Mouse (Mus musculus) hindbrain, embryonic 11.5 days (tissue): Measurements from ENCODE around the gene Hmga1. TPM values are rescaled to one million over a fixed set of nuclear protein-coding genes. Genes with fewer than 3 reads are reported as not detected.

ENCODE experiments used
- ATAC-seq: fragments of 200-750 bp; cut with Nextera tagmentation; 2 replicates; pipeline ENCODE4 v1.8.0; 2017; ENCODE audit warnings: mild to moderate bottlenecking, moderate TSS enrichment, moderate library complexity; ENCODE audit not compliant: low FRiP score
- DNase-seq: peaks from one replicate; pipeline ENCODE4 v3.0.0-alpha.2; 2015; ENCODE audit warnings: low spot score
- H3K27ac ChIP-seq: fragments of 300-500 bp; sonication (generic); 2 replicates; pipeline ENCODE4 v1.5.1; 2014; ENCODE audit warnings: mild to moderate bottlenecking, low read depth, low read length
- H3K27me3 ChIP-seq: fragments of 300-500 bp; sonication (generic); 2 replicates; pipeline ENCODE4 v1.6.1; 2014; ENCODE audit warnings: mild to moderate bottlenecking, low read length, moderate library complexity, mixed read lengths; ENCODE audit not compliant: control insufficient read depth, insufficient read depth
- H3K36me3 ChIP-seq: fragments of 300-500 bp; sonication (generic); 2 replicates; pipeline ENCODE4 v1.6.1; 2014; ENCODE audit warnings: mild to moderate bottlenecking, low read length, moderate library complexity, mixed read lengths; ENCODE audit not compliant: control insufficient read depth, insufficient read depth
- H3K4me1 ChIP-seq: fragments of 300-500 bp; sonication (generic); replicated peaks from 2 replicates; pipeline ENCODE4 v1.6.1; 2014; ENCODE audit warnings: low read length, mixed read lengths; ENCODE audit not compliant: control insufficient read depth, insufficient read depth
- H3K4me2 ChIP-seq: fragments of 300-500 bp; sonication (generic); replicated peaks from 2 replicates; pipeline ENCODE4 v1.6.1; 2014; ENCODE audit warnings: mild to moderate bottlenecking, low read depth, low read length
- H3K4me3 ChIP-seq: fragments of 300-500 bp; sonication (generic); 2 replicates; pipeline ENCODE4 v1.5.1; 2014; ENCODE audit warnings: low read depth, low read length
- H3K9ac ChIP-seq: fragments of 300-500 bp; sonication (generic); 2 replicates; pipeline ENCODE4 v1.6.1; 2014; ENCODE audit warnings: low read depth, low read length
- H3K9me3 ChIP-seq: fragments of 300-500 bp; sonication (generic); 2 replicates; pipeline ENCODE4 v1.6.1; 2016; ENCODE audit warnings: low read length; ENCODE audit not compliant: control insufficient read depth
- WGBS: fragments of 180-500 bp; shearing (Covaris S2); extraction: QIAGEN DNeasy Blood & Tissue Kit; methylation state at CpG from one replicate; pipeline ENCODE4 v1.1.7; 2014; 5-methylcytosine and 5-hydroxymethylcytosine counted together
- polyA plus RNA-seq: library from polyadenylated mRNA; unstranded; fragments of >200 nt; fragmentation: Nextera tagmentation; extraction: Ambion mirVana; gene quantifications from 2 replicates; pipeline ENCODE4 v1.2.1, GENCODE M21; 2014

Hmga1 gene
- polyA plus RNA-seq, 1 experiment from 2014 or later: 305 TPM

- H3K9me3 ChIP-seq: no peaks in the 10 kb centered on the region
- peak overlapping the region; percentile 97 for H3K27ac ChIP-seq
- H3K9ac ChIP-seq: peak overlapping the region; percentile 93
- H3K4me1 ChIP-seq: peaks cover 20% of the 10 kb centered on the region
- peak overlapping the region; percentile 92 for H3K4me2 ChIP-seq
- peak overlapping the region; percentile 85 for H3K4me3 ChIP-seq
- ATAC-seq (no peak), DNase-seq (no peak)
- no peaks in the 10 kb centered on the region for H3K36me3 ChIP-seq
- WGBS: 37% methylated on average over 20 of the region's 20 CpGs
- no peaks in the 10 kb centered on the region for H3K27me3 ChIP-seq
Measured at GRCm38 (mm10) chr17:27554062-27554960, 2.0 kb upstream of the Hmga1 start.

GRCm38 (mm10) chr17:27555075-27555511 lies 1.2 kb upstream of the Hmga1 start:
- ATAC-seq (peak; percentile 34), DNase-seq (peak; percentile 88)
- Histone ChIP-seq H3K27me3 (no peaks in the 10 kb centered on the region), H3K9me3 (no peaks in the 10 kb centered on the region), H3K36me3 (no peaks in the 10 kb centered on the region), H3K27ac (peak overlapping the region; percentile 97), H3K4me2 (peak overlapping the region; percentile 92), H3K4me1 (peaks cover 17% of the 10 kb centered on the region), H3K4me3 (peak overlapping the region; percentile 85), H3K9ac (peak overlapping the region; percentile 93)
- 1% methylated on average over 33 of the region's 39 CpGs for WGBS

GRCm38 (mm10) chr17:27555512-27556172 lies 655 bp upstream of the Hmga1 start:
- DNase-seq (peak; percentile 88), ATAC-seq (peak; percentile 49)
- peaks cover 17% of the 10 kb centered on the region for H3K4me1 ChIP-seq
- H3K4me2 ChIP-seq: peak overlapping the region; percentile 92
- peak overlapping the region; percentile 85 for H3K4me3 ChIP-seq
- H3K27me3 ChIP-seq: no peaks in the 10 kb centered on the region
- no peaks in the 10 kb centered on the region for H3K9me3 ChIP-seq
- no peaks in the 10 kb centered on the region for H3K36me3 ChIP-seq
- under 1% methylated on average over 51 of the region's 55 CpGs for WGBS
- peak overlapping the region; percentile 97 for H3K27ac ChIP-seq
- H3K9ac ChIP-seq: peak overlapping the region; percentile 93

- H3K4me1 ChIP-seq: peaks cover 17% of the 10 kb centered on the region
- peak overlapping the region; percentile 85 for H3K4me3 ChIP-seq
- peak overlapping the region; percentile 92 for H3K4me2 ChIP-seq
- WGBS: 1% methylated on average over 49 of the region's 75 CpGs
- peak overlapping the region; percentile 93 for H3K9ac ChIP-seq
- peak; percentile 38; the same call in 1 of the 2 replicates for ATAC-seq
- peak overlapping the region; percentile 97 for H3K27ac ChIP-seq
- H3K9me3 ChIP-seq: no peaks in the 10 kb centered on the region
- peak; percentile 83 for DNase-seq
- no peaks in the 10 kb centered on the region for H3K27me3 ChIP-seq
- no peaks in the 10 kb centered on the region for H3K36me3 ChIP-seq
Measured at GRCm38 (mm10) chr17:27557181-27557926, 1.1 kb downstream of the Hmga1 start.

GRCm38 (mm10) chr17:27557927-27558661 lies 1.8 kb downstream of the Hmga1 start:
- Histone ChIP-seq H3K4me3 (peak overlapping the region; percentile 85), H3K36me3 (no peaks in the 10 kb centered on the region), H3K9ac (peak overlapping the region; percentile 93), H3K4me2 (peak overlapping the region; percentile 92), H3K4me1 (peaks cover 17% of the 10 kb centered on the region), H3K27ac (peak overlapping the region; percentile 97), H3K9me3 (no peaks in the 10 kb centered on the region), H3K27me3 (no peaks in the 10 kb centered on the region)
- ATAC-seq: no peak
- under 1% methylated on average over 14 of the region's 14 CpGs for WGBS
- no peak for DNase-seq

GRCm38 (mm10) chr17:27558845-27559244 lies 2.5 kb downstream of the Hmga1 start:
- DNase-seq: peak; percentile 22

GRCm38 (mm10) chr17:27559596-27559995 lies 3.3 kb downstream of the Hmga1 start:
- Histone ChIP-seq H3K9me3 (no peaks in the 10 kb centered on the region), H3K4me1 (peaks cover 20% of the 10 kb centered on the region), H3K27me3 (no peaks in the 10 kb centered on the region), H3K4me2 (no peak overlapping the region; the same call in 1 of the 2 replicates), H3K27ac (no peak overlapping the region), H3K36me3 (no peaks in the 10 kb centered on the region), H3K4me3 (no peak overlapping the region), H3K9ac (no peak overlapping the region)
- DNase-seq (no peak), ATAC-seq (no peak)
- 70% methylated on average over 9 of the region's 12 CpGs for WGBS

More at GRCm38 (mm10) chr17:27558845-27559244, 2.5 kb downstream of the Hmga1 start:
- 12% methylated on average over 5 of the region's 5 CpGs for WGBS
- H3K9me3 ChIP-seq: no peaks in the 10 kb centered on the region
- H3K36me3 ChIP-seq: no peaks in the 10 kb centered on the region
- peaks cover 17% of the 10 kb centered on the region for H3K4me1 ChIP-seq
- no peak overlapping the region for H3K27ac ChIP-seq
- H3K27me3 ChIP-seq: no peaks in the 10 kb centered on the region
- peak overlapping the region; percentile 92 for H3K4me2 ChIP-seq
- H3K9ac ChIP-seq: 0 out of 2 replicates have a peak overlapping the region, but pooled peaks have one; percentile 34
- H3K4me3 ChIP-seq: peak overlapping the region; percentile 85
- ATAC-seq: no peak
